Mouse (Mus musculus) stomach, adult 2 months (tissue): ENCODE results near the gene Syngr4. TPM values are rescaled to one million over a fixed set of nuclear protein-coding genes. Genes with fewer than 3 reads are reported as not detected.

Experiments
- polyA plus RNA-seq: library from polyadenylated mRNA; depleted of rRNA; stranded (reverse); fragments of >200 nt; gene quantifications from 2 replicates; pipeline ENCODE4 v1.2.3, GENCODE M21; 2012; rRNA removed

Gene Syngr4
- 0.11 and 0.23 TPM in 2 replicates for polyA plus RNA-seq

GRCm38 (mm10) chr7:45896517-45897257 lies at the start of gene Syngr4, which contains the start of gene Tmem143:
Gene Syngr4 (minus strand): TSS chr7:45896714.
Gene Tmem143 (plus strand): TSS chr7:45896941.

GRCm38 (mm10) chr7:45923762-45924428 lies 27.4 kb upstream of the Syngr4 start, which contains the start of gene Ccdc114:
Gene Ccdc114 (plus strand): TSS chr7:45924072.

GRCm38 (mm10) chr7:45921242-45921621 lies 24.7 kb upstream of the Syngr4 start, which contains the start of gene Emp3:
Gene Emp3 (minus strand): TSS chr7:45921404.

GRCm38 (mm10) chr7:45878278-45878677 lies 18.2 kb downstream of the Syngr4 start, which contains the start of gene Grin2d:
Gene Grin2d (minus strand): TSS chr7:45878378.

GRCm38 (mm10) chr7:45872624-45873023 lies 23.9 kb downstream of the Syngr4 start, which contains the start of gene Kdelr1:
Gene Kdelr1 (plus strand): TSS chr7:45872772.

Other genes with a start within 250 kb of the Syngr4 start
- 40.4 and 57.4 TPM in 2 replicates for gene Fut2, start 230.3 kb downstream of the Syngr4 start, polyA plus RNA-seq
- 0.94 and 3.5 TPM in 2 replicates for gene Ntn5, start 212.7 kb downstream of the Syngr4 start, polyA plus RNA-seq
- 0.08 and 0.23 TPM in 2 replicates for gene Sec1, start 202.3 kb downstream of the Syngr4 start, polyA plus RNA-seq
- 7.3 and 11.6 TPM in 2 replicates for gene Car11, start 196.9 kb downstream of the Syngr4 start, polyA plus RNA-seq
- 8.9 and 12.6 TPM in 2 replicates for gene Dbp, start 191.6 kb downstream of the Syngr4 start, polyA plus RNA-seq
- gene Rpl18, start 181.3 kb downstream of the Syngr4 start, polyA plus RNA-seq = 950 and 1,663 TPM in 2 replicates
- gene Sphk2, start 178.7 kb downstream of the Syngr4 start, polyA plus RNA-seq = 62.1 and 73.9 TPM in 2 replicates
- 134 and 147 TPM in 2 replicates for gene Fam83e, start 175.5 kb downstream of the Syngr4 start, polyA plus RNA-seq
- not detected in 2 replicates for gene Spaca4, start 170.9 kb downstream of the Syngr4 start, polyA plus RNA-seq
- gene Lmtk3, start 113.0 kb downstream of the Syngr4 start, polyA plus RNA-seq = 1.4 and 2.2 TPM in 2 replicates
- gene Sult2b1, start 112.0 kb downstream of the Syngr4 start, polyA plus RNA-seq = 28.3 and 35.1 TPM in 2 replicates
- gene Cyth2, start 82.1 kb downstream of the Syngr4 start, polyA plus RNA-seq = 35.8 and 65.2 TPM in 2 replicates
- gene Kcnj14, start 71.9 kb downstream of the Syngr4 start, polyA plus RNA-seq = 0.02 and 0.05 TPM in 2 replicates
- gene Grwd1, start 65.8 kb downstream of the Syngr4 start, polyA plus RNA-seq = 7.6 TPM in 2 replicates
- 141 and 144 TPM in 2 replicates for gene Kdelr1, start 23.9 kb downstream of the Syngr4 start, polyA plus RNA-seq
- 2.1 and 3.5 TPM in 2 replicates for gene Grin2d, start 18.3 kb downstream of the Syngr4 start, polyA plus RNA-seq
- gene Tmem143, start 227 bp upstream of the Syngr4 start, polyA plus RNA-seq = 21.2 and 21.7 TPM in 2 replicates
- gene Emp3, start 24.7 kb upstream of the Syngr4 start, polyA plus RNA-seq = 123 and 138 TPM in 2 replicates
- gene Ccdc114, start 27.4 kb upstream of the Syngr4 start, polyA plus RNA-seq = 0.82 and 1.2 TPM in 2 replicates
- 0.22 and 0.79 TPM in 2 replicates for gene Abcc6, start 133.6 kb upstream of the Syngr4 start, polyA plus RNA-seq
- 8.3 and 12.3 TPM in 2 replicates for gene Nomo1, start 137.0 kb upstream of the Syngr4 start, polyA plus RNA-seq
- 1.9 and 3.3 TPM in 2 replicates for gene Kcnj11, start 204.1 kb upstream of the Syngr4 start, polyA plus RNA-seq